Comparison of ENCODE assay signal across 8 mouse cellular contexts in the genomic region with DNA sequence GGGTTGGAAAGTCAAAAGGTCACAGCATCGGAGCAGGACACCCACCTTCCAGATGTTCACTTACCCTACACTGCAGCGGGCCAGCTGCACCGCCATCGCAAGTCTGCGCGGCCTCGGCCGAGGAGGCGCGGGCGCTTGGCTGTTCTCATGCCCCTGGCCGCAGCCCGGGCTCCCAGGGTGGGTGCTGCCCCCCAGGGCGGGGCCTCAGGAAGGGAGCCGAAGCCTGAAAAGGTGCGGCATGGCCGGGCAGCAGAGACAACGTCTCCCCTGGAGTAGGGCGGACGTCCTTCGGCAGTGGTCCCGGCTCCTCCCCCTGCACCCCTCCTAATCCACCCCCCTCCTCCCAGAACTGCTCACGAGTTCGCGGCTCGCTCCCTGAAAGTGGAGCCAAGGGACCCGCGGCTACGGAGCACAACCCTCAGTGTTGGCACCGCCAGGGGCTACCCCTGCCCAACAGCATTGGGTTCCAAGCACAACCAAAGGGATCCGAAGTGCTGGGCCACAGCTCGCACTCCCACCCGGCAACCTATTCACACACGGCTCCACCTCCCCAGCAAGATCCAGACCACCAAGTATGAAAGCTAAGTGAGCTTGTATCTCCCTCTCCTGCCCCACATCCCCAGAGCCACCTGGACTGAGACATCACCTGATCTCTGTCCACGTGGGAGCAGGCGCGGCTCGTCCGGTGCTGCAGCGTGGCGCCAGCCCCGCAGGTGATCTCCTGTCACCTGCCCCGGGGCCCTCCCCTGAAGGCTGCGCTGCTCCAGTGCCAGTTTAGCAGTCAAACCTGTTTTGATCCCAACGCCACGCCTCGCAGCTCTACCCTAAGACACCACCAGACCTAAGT.
DNase-seq lines count a peak whose midpoint lies in the region; ATAC-seq and TF ChIP-seq lines count a peak whose summit lies in the region.

No protein-coding gene starts in this region.

- H3K9ac ChIP-seq in forebrain, embryonic 11.5 days (ENCODE audit: low read length), result peak overlapping the region; percentile 54
- peak overlapping the region; percentile 49 for H3K9ac ChIP-seq in liver, embryonic 11.5 days (ENCODE audit: low read depth, low read length)
- peak overlapping the region; percentile 61 for H3K9ac ChIP-seq in midbrain, embryonic 15.5 days

- ATAC-seq in forebrain, embryonic 11.5 days (replicated peaks; ENCODE audit: low FRiP score), result peak; percentile 82
- peak; percentile 56 for ATAC-seq in liver, embryonic 11.5 days (replicated peaks; ENCODE audit: low FRiP score)
- peak; percentile 87 for ATAC-seq in midbrain, embryonic 15.5 days (replicated peaks)

- no peak for TF ChIP-seq CTCF in thymus, adult 2 months (IDR thresholded peaks at IDR 0.05; ENCODE audit: borderline replicate concordance, control insufficient read depth, extremely low read depth, insufficient read depth, low read length, poor library complexity)

- H3K9me3 ChIP-seq in forebrain, embryonic 11.5 days (ENCODE audit: control insufficient read depth, low read length), result no peaks in the 10 kb centered on the region
- H3K9me3 ChIP-seq in liver, embryonic 11.5 days (ENCODE audit: control insufficient read depth, low read length), result no peaks in the 10 kb centered on the region
- no peaks in the 10 kb centered on the region for H3K9me3 ChIP-seq in midbrain, embryonic 15.5 days

- no peaks in the 10 kb centered on the region for H3K27me3 ChIP-seq in forebrain, embryonic 11.5 days (ENCODE audit: control insufficient read depth, insufficient read depth, low read length)
- no peaks in the 10 kb centered on the region for H3K27me3 ChIP-seq in liver, embryonic 11.5 days (replicated peaks; ENCODE audit: control insufficient read depth, insufficient read depth, low read length)
- no peaks in the 10 kb centered on the region for H3K27me3 ChIP-seq in midbrain, embryonic 15.5 days (replicated peaks)
- no peaks in the 10 kb centered on the region; the same call in 1 of the 2 replicates for H3K27me3 ChIP-seq in thymus, adult 2 months (ENCODE audit: control insufficient read depth, insufficient read depth, low read length)

- H3K4me1 ChIP-seq in forebrain, embryonic 11.5 days (replicated peaks; ENCODE audit: control insufficient read depth, insufficient read depth, low read length), result no peaks in the 10 kb centered on the region; the same call in 1 of the 2 replicates
- H3K4me1 ChIP-seq in liver, embryonic 11.5 days (replicated peaks; ENCODE audit: control insufficient read depth, insufficient read depth, low read length), result no peaks in the 10 kb centered on the region; the same call in 1 of the 2 replicates
- H3K4me1 ChIP-seq in midbrain, embryonic 15.5 days, result peaks cover 15% of the 10 kb centered on the region
- H3K4me1 ChIP-seq in thymus, adult 2 months (replicated peaks; ENCODE audit: control insufficient read depth, insufficient read depth, low read length), result peaks cover 8% of the 10 kb centered on the region

- no peaks in the 10 kb centered on the region for H3K36me3 ChIP-seq in forebrain, embryonic 11.5 days (ENCODE audit: control insufficient read depth, insufficient read depth, low read length)
- H3K36me3 ChIP-seq in liver, embryonic 11.5 days (ENCODE audit: control insufficient read depth, insufficient read depth, low read length), result no peaks in the 10 kb centered on the region
- no peaks in the 10 kb centered on the region for H3K36me3 ChIP-seq in midbrain, embryonic 15.5 days (replicated peaks)
- H3K36me3 ChIP-seq in thymus, adult 2 months (ENCODE audit: control insufficient read depth, insufficient read depth, low read length), result no peaks in the 10 kb centered on the region

- peak; percentile 24 for DNase-seq in gastrocnemius, postnatal 10 days
- no peak for DNase-seq in gastrocnemius, adult 8-10 months (ENCODE audit: low spot score in 2 of 2)
- DNase-seq in brain, adult 2 months (ENCODE audit: low read depth, low spot score), result peak; percentile 81
- peak; percentile 65 for DNase-seq in forebrain, embryonic 11.5 days (ENCODE audit: low spot score)
- DNase-seq in induced T-regulatory cell, adult 2 months (ENCODE audit: low read depth), result peak; percentile 35
- DNase-seq in liver, embryonic 11.5 days (ENCODE audit: low spot score), result peak; percentile 54
- DNase-seq in thymus, adult 2 months, result peak; percentile 31

- H3K4me3 ChIP-seq in forebrain, embryonic 11.5 days (ENCODE audit: low read depth, low read length), result peak overlapping the region; percentile 47
- H3K4me3 ChIP-seq in liver, embryonic 11.5 days (ENCODE audit: low read depth, low read length), result peak overlapping the region; percentile 59
- peak overlapping the region; percentile 62 for H3K4me3 ChIP-seq in midbrain, embryonic 15.5 days
- H3K4me3 ChIP-seq in thymus, adult 2 months (ENCODE audit: control insufficient read depth, insufficient read depth, low read length), result peak overlapping the region; percentile 46

- under 1% methylated on average over 46 of the region's 47 CpGs for WGBS in forebrain, embryonic 11.5 days
- 2% methylated on average over 40 of the region's 47 CpGs for WGBS in liver, embryonic 11.5 days
- WGBS in midbrain, embryonic 15.5 days, result under 1% methylated on average over 47 of the region's 47 CpGs
- WGBS in thymus, adult 2 months, result 3% methylated on average over 47 of the region's 47 CpGs

- H3K27ac ChIP-seq in forebrain, embryonic 11.5 days (ENCODE audit: low read depth, low read length), result no peak overlapping the region
- H3K27ac ChIP-seq in liver, embryonic 11.5 days (ENCODE audit: low read depth, low read length), result peak overlapping the region; percentile 11; the same call in 1 of the 2 replicates
- peak overlapping the region; percentile 31 for H3K27ac ChIP-seq in midbrain, embryonic 15.5 days
- no peak overlapping the region for H3K27ac ChIP-seq in thymus, adult 2 months (ENCODE audit: control insufficient read depth, insufficient read depth, low read length)

- peak overlapping the region; percentile 90 for H3K4me2 ChIP-seq in forebrain, embryonic 11.5 days (ENCODE audit: low read depth, low read length, severe bottlenecking)
- H3K4me2 ChIP-seq in liver, embryonic 11.5 days, result peak overlapping the region; percentile 94
- peak overlapping the region; percentile 98 for H3K4me2 ChIP-seq in midbrain, embryonic 15.5 days

- TF ChIP-seq POLR2A in thymus, adult 2 months (IDR thresholded peaks at IDR 0.05; ENCODE audit: control insufficient read depth, extremely low read depth, insufficient read depth, low read length, poor library complexity), result no peak

Comparison
In these comparisons a context has a peak if more than half of its experiments do, and no peak if none do; other contexts are left out.
1. DNase-seq: peak in gastrocnemius, postnatal 10 days (single experiment), brain, adult 2 months (single experiment), forebrain, embryonic 11.5 days (single experiment), induced T-regulatory cell, adult 2 months (single experiment), liver, embryonic 11.5 days (single experiment) and thymus, adult 2 months (single experiment); none in gastrocnemius, adult 8-10 months (0 of 2).
2. H3K27ac ChIP-seq: peak in liver, embryonic 11.5 days (single experiment) and midbrain, embryonic 15.5 days (single experiment); none in forebrain, embryonic 11.5 days (single experiment) and thymus, adult 2 months (single experiment).
3. Peak in every context shown above with its lines, with median percentiles within 50 percentile points of each other: ATAC-seq, H3K4me2 ChIP-seq, H3K4me3 ChIP-seq and H3K9ac ChIP-seq.